Mouse (Mus musculus) olfactory bulb, adult 2 months (tissue): ENCODE results near the gene Tns2.

ENCODE experiments used
- CTCF ChIP-seq: fragments of 200-500 bp; IDR thresholded peaks from 2 replicates; pipeline ENCODE4 v1.5.1; 2012; ENCODE audit warnings: low read depth, mild to moderate bottlenecking, low read length, moderate library complexity; ENCODE audit not compliant: insufficient read depth
- POLR2A ChIP-seq: fragments of 200-500 bp; IDR thresholded peaks from 2 replicates; pipeline ENCODE4 v1.6.1; 2012; ENCODE audit warnings: mild to moderate bottlenecking, low read depth, low read length, moderate library complexity; ENCODE audit not compliant: insufficient read depth

GRCm38 (mm10) chr15:102152646-102153045, 52.4 kb downstream of the Tns2 start:
- TF ChIP-seq CTCF = no peak
- TF ChIP-seq POLR2A = no peak
